Mouse (Mus musculus): ENCODE results near the gene Cpvl. TPM values are rescaled to one million over a fixed set of nuclear protein-coding genes. Genes with fewer than 3 reads are reported as not detected.

Gene Cpvl
- not detected in 2 replicates for polyA plus RNA-seq (2012; ENCODE audit: insufficient read depth, insufficient read length, low replicate concordance, missing spikeins)

- Histone ChIP-seq H3K27ac (ENCODE audit: insufficient read depth, low read depth, low read length) (no peak within 1 kb of the TSS), H3K4me1 (ENCODE audit: control insufficient read depth, insufficient read depth, low read length) (peaks cover 2% of the 10 kb centered on the region; the same call in 1 of the 2 replicates), H3K4me3 (ENCODE audit: insufficient read depth, low read depth, low read length) (no peak within 1 kb of the TSS)
- WGBS: 93% methylated on average over 5 of the region's 5 CpGs
- TF ChIP-seq CTCF (IDR thresholded peaks at IDR 0.05; ENCODE audit: insufficient read depth, low read depth, low read length) (no peak), POLR2A (IDR thresholded peaks at IDR 0.05; ENCODE audit: insufficient read depth, low read depth, low read length) (no peak)
Observed at GRCm38 (mm10) chr6:53978571-53978970, at the start of gene Cpvl. Gene Cpvl, minus strand, starts transcription at chr6:53978671.

GRCm38 (mm10) chr6:54023846-54024245 is 45.4 kb upstream of the Cpvl start:
- H3K4me1 ChIP-seq (ENCODE audit: control insufficient read depth, insufficient read depth, low read length): no peaks in the 10 kb centered on the region
- no peak overlapping the region for H3K4me3 ChIP-seq (ENCODE audit: insufficient read depth, low read depth, low read length)
- TF ChIP-seq CTCF (IDR thresholded peaks at IDR 0.05; ENCODE audit: insufficient read depth, low read depth, low read length) (no peak), POLR2A (IDR thresholded peaks at IDR 0.05; ENCODE audit: insufficient read depth, low read depth, low read length) (no peak)
- WGBS: 98% methylated on average over 5 of the region's 5 CpGs
- no peak overlapping the region for H3K27ac ChIP-seq (ENCODE audit: insufficient read depth, low read depth, low read length)

- no peaks in the 10 kb centered on the region for H3K4me1 ChIP-seq (ENCODE audit: control insufficient read depth, insufficient read depth, low read length)
- 74% methylated on average over 15 of the region's 15 CpGs for WGBS
- H3K4me3 ChIP-seq (ENCODE audit: insufficient read depth, low read depth, low read length): no peak overlapping the region
- TF ChIP-seq CTCF (IDR thresholded peaks at IDR 0.05; ENCODE audit: insufficient read depth, low read depth, low read length) (no peak), POLR2A (IDR thresholded peaks at IDR 0.05; ENCODE audit: insufficient read depth, low read depth, low read length) (no peak)
- H3K27ac ChIP-seq (ENCODE audit: insufficient read depth, low read depth, low read length): no peak overlapping the region
Observed at GRCm38 (mm10) chr6:54021123-54021789, 42.8 kb upstream of the Cpvl start.

GRCm38 (mm10) chr6:54018861-54019260 is 40.4 kb upstream of the Cpvl start:
- no peak for TF ChIP-seq POLR2A (IDR thresholded peaks at IDR 0.05; ENCODE audit: insufficient read depth, low read depth, low read length)
- TF ChIP-seq CTCF (IDR thresholded peaks at IDR 0.05; ENCODE audit: insufficient read depth, low read depth, low read length): no peak
- Histone ChIP-seq H3K27ac (ENCODE audit: insufficient read depth, low read depth, low read length) (no peak overlapping the region), H3K4me1 (ENCODE audit: control insufficient read depth, insufficient read depth, low read length) (no peaks in the 10 kb centered on the region), H3K4me3 (ENCODE audit: insufficient read depth, low read depth, low read length) (no peak overlapping the region)
- 94% methylated on average over 5 of the region's 5 CpGs for WGBS

GRCm38 (mm10) chr6:54018038-54018437 is 39.6 kb upstream of the Cpvl start:
- H3K4me1 ChIP-seq (ENCODE audit: control insufficient read depth, insufficient read depth, low read length): no peaks in the 10 kb centered on the region
- no peak overlapping the region for H3K27ac ChIP-seq (ENCODE audit: insufficient read depth, low read depth, low read length)
- WGBS: 87% methylated on average over 2 of the region's 2 CpGs
- no peak overlapping the region for H3K4me3 ChIP-seq (ENCODE audit: insufficient read depth, low read depth, low read length)
- TF ChIP-seq POLR2A (IDR thresholded peaks at IDR 0.05; ENCODE audit: insufficient read depth, low read depth, low read length) (no peak), CTCF (IDR thresholded peaks at IDR 0.05; ENCODE audit: insufficient read depth, low read depth, low read length) (no peak)

GRCm38 (mm10) chr6:54012163-54012562 is 33.7 kb upstream of the Cpvl start:
- WGBS: 97% methylated on average over 1 of the region's 1 CpGs
- TF ChIP-seq CTCF (IDR thresholded peaks at IDR 0.05; ENCODE audit: insufficient read depth, low read depth, low read length) (no peak), POLR2A (IDR thresholded peaks at IDR 0.05; ENCODE audit: insufficient read depth, low read depth, low read length) (no peak)

GRCm38 (mm10) chr6:54010362-54010761 is 31.9 kb upstream of the Cpvl start:
- Histone ChIP-seq H3K4me1 (ENCODE audit: control insufficient read depth, insufficient read depth, low read length) (no peaks in the 10 kb centered on the region), H3K4me3 (ENCODE audit: insufficient read depth, low read depth, low read length) (no peak overlapping the region), H3K27ac (ENCODE audit: insufficient read depth, low read depth, low read length) (no peak overlapping the region)
- TF ChIP-seq CTCF (IDR thresholded peaks at IDR 0.05; ENCODE audit: insufficient read depth, low read depth, low read length) (no peak), POLR2A (IDR thresholded peaks at IDR 0.05; ENCODE audit: insufficient read depth, low read depth, low read length) (no peak)
- 58% methylated on average over 9 of the region's 9 CpGs for WGBS

More at GRCm38 (mm10) chr6:54012163-54012562, 33.7 kb upstream of the Cpvl start:
- H3K4me1 ChIP-seq (ENCODE audit: control insufficient read depth, insufficient read depth, low read length): no peaks in the 10 kb centered on the region
- H3K4me3 ChIP-seq (ENCODE audit: insufficient read depth, low read depth, low read length): no peak overlapping the region
- H3K27ac ChIP-seq (ENCODE audit: insufficient read depth, low read depth, low read length): no peak overlapping the region

GRCm38 (mm10) chr6:54009293-54009692 is 30.8 kb upstream of the Cpvl start:
- H3K4me3 ChIP-seq (ENCODE audit: insufficient read depth, low read depth, low read length): no peak overlapping the region
- H3K27ac ChIP-seq (ENCODE audit: insufficient read depth, low read depth, low read length): no peak overlapping the region
- no peaks in the 10 kb centered on the region for H3K4me1 ChIP-seq (ENCODE audit: control insufficient read depth, insufficient read depth, low read length)
- no peak for TF ChIP-seq POLR2A (IDR thresholded peaks at IDR 0.05; ENCODE audit: insufficient read depth, low read depth, low read length)
- TF ChIP-seq CTCF (IDR thresholded peaks at IDR 0.05; ENCODE audit: insufficient read depth, low read depth, low read length): no peak
- WGBS: 57% methylated on average over 4 of the region's 4 CpGs

GRCm38 (mm10) chr6:54008448-54009120 is 30.1 kb upstream of the Cpvl start:
- no peak overlapping the region for H3K27ac ChIP-seq (ENCODE audit: insufficient read depth, low read depth, low read length)
- H3K4me3 ChIP-seq (ENCODE audit: insufficient read depth, low read depth, low read length): no peak overlapping the region
- TF ChIP-seq CTCF (IDR thresholded peaks at IDR 0.05; ENCODE audit: insufficient read depth, low read depth, low read length) (no peak), POLR2A (IDR thresholded peaks at IDR 0.05; ENCODE audit: insufficient read depth, low read depth, low read length) (no peak)
- 75% methylated on average over 16 of the region's 16 CpGs for WGBS
- H3K4me1 ChIP-seq (ENCODE audit: control insufficient read depth, insufficient read depth, low read length): no peaks in the 10 kb centered on the region

Data from olfactory bulb, adult 2 months (tissue).